Mouse (Mus musculus): ENCODE data around the gene Htr1d.

DNA sequence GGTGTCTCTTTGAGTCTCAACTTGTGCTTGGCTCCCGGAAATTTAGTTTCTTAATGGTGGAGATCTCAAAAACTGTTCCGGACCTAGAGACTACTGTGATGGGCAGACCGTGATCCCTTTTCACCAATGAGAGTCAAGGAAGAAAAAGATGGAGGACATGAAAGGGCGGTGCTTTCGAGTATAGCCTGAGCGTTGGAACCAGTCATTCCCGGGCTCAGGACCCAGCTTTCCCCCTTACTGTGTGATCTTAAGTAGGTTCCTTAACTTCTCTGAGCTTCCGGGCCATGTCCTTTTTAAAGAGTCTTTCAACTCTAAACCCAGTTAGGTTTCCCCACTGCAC lies 39.5 kb downstream of the Htr1d start:
- TF ChIP-seq CTCF (conservative IDR thresholded peaks at IDR 0.05; ENCODE audit: low read length), result no peak
- no peak for TF ChIP-seq POU5F1 (IDR thresholded peaks at IDR 0.05; ENCODE audit: borderline replicate concordance, low read length)
- no peak for TF ChIP-seq NANOG (IDR thresholded peaks at IDR 0.05; ENCODE audit: borderline replicate concordance, low read length)
